Mouse (Mus musculus) effector memory CD4-positive, alpha-beta T cell, adult 5 months (primary cell): ENCODE data around the gene Lingo1. TPM values are rescaled to one million over a fixed set of nuclear protein-coding genes. Genes with fewer than 3 reads are reported as not detected.

Source experiments
- polyA plus RNA-seq: library from polyadenylated mRNA; unstranded; fragments of 100-300 nt; shearing (Covaris generic); gene quantifications from one replicate; pipeline ENCODE4 v1.2.1, GENCODE M21; 2017

Gene Lingo1
- polyA plus RNA-seq: not detected

DNA sequence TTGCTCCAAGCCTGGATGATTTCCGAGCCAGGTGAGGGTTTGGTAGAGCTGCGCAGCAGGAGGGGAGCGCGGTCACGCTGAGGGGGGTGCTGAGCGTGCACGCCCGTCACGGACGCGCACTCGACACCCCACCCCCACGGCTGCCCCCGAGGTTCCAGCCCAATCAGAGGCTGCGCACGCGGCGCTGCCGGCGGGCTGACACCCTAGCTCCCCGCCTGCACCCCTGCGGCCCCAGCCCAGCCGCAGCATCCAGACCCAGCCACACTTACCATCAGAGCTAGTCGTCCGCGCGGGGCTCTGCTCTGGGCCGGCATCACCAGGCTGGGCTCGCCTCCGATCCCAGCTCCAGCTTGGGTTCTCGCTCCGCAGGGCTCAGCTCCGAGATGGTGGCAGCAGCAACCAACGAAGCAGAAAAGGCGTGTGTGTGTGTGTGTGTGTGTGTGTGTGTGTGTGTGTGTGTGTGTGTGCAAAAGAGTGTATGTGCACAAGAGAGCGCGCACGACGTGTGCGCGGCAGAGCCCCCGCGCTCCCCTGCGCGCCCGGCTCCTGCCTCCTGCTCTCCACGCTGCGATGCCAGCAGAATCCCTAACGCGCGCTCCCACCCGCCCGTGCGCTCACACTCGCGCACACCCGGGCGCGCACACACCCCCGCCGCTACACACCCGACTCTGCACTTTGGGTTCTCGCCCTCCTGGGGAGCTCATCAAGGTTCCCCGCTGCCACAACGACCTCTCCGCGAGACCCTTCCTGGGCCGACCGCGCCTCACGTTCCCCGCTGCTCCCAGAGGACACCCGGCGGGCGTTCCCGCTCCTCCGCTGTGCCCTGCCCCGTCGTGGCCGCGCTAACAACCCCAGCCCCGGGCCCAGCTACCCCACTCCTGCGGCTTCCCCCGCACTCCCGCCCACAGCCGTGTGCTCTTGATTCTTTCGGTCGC lies at the start of gene Lingo1:
Gene Lingo1, minus strand, starts transcription at position 748 of the 935 bp plus-strand sequence.

Other genes starting within 250 kb of the Lingo1 start
- not detected for gene Odf3l1, start 68.2 kb upstream of the Lingo1 start, polyA plus RNA-seq
- gene Cspg4, start 68.6 kb upstream of the Lingo1 start, polyA plus RNA-seq: 0.15 TPM
- gene Snx33, start 131.9 kb upstream of the Lingo1 start, polyA plus RNA-seq: 7.6 TPM
- 66.6 TPM for gene Imp3, start 141.0 kb upstream of the Lingo1 start, polyA plus RNA-seq
- 16.3 TPM for gene Snupn, start 154.4 kb upstream of the Lingo1 start, polyA plus RNA-seq
- gene Ptpn9, start 198.5 kb upstream of the Lingo1 start, polyA plus RNA-seq: 15.1 TPM